Mouse (Mus musculus) retina, postnatal 7 days (tissue): ENCODE results near the gene Ylpm1.

Source experiments
- DNase-seq: peaks from one replicate; pipeline ENCODE4 v3.0.0-alpha.2; 2012; ENCODE audit warnings: low read depth, low spot score

Ylpm1 gene

GRCm38 (mm10) chr12:85009776-85010175 lies 13.7 kb downstream of the Ylpm1 start:
- DNase-seq: no peak

- DNase-seq: no peak
Measured at GRCm38 (mm10) chr12:85010541-85010940, 14.4 kb downstream of the Ylpm1 start.

- DNase-seq: no peak
Measured at GRCm38 (mm10) chr12:85012185-85012584, 16.1 kb downstream of the Ylpm1 start.

- DNase-seq: no peak
Measured at GRCm38 (mm10) chr12:85022071-85022470, 25.9 kb downstream of the Ylpm1 start.

GRCm38 (mm10) chr12:85032710-85033109 lies 36.6 kb downstream of the Ylpm1 start:
- DNase-seq: no peak

GRCm38 (mm10) chr12:85051218-85051617 lies 55.1 kb downstream of the Ylpm1 start:
- no peak for DNase-seq

GRCm38 (mm10) chr12:85071043-85071442 lies 74.9 kb downstream of the Ylpm1 start:
- DNase-seq: no peak

GRCm38 (mm10) chr12:85077100-85077499 lies 81.0 kb downstream of the Ylpm1 start:
- DNase-seq: no peak

GRCm38 (mm10) chr12:85084257-85084656 lies 88.1 kb downstream of the Ylpm1 start:
- DNase-seq: no peak

- no peak for DNase-seq
Measured at GRCm38 (mm10) chr12:85084941-85085340, 88.8 kb downstream of the Ylpm1 start.

- DNase-seq: no peak
Measured at GRCm38 (mm10) chr12:85087845-85088244, 91.7 kb downstream of the Ylpm1 start.

GRCm38 (mm10) chr12:85091190-85091589 lies 95.1 kb downstream of the Ylpm1 start:
- DNase-seq: no peak

GRCm38 (mm10) chr12:85092214-85092613 lies 96.1 kb downstream of the Ylpm1 start:
- DNase-seq: peak; percentile 60

- no peak for DNase-seq
Measured at GRCm38 (mm10) chr12:85094010-85094409, 97.9 kb downstream of the Ylpm1 start.

GRCm38 (mm10) chr12:85094706-85095105 lies 98.6 kb downstream of the Ylpm1 start:
- no peak for DNase-seq

- DNase-seq: no peak
Measured at GRCm38 (mm10) chr12:85095146-85095545, 99.0 kb downstream of the Ylpm1 start.

GRCm38 (mm10) chr12:85095859-85096258 lies 99.7 kb downstream of the Ylpm1 start:
- no peak for DNase-seq

GRCm38 (mm10) chr12:85101001-85101400 lies 104.9 kb downstream of the Ylpm1 start:
- DNase-seq: no peak

- no peak for DNase-seq
Measured at GRCm38 (mm10) chr12:85101521-85102106, 105.5 kb downstream of the Ylpm1 start.

- DNase-seq: no peak
Measured at GRCm38 (mm10) chr12:85103096-85103495, 107.0 kb downstream of the Ylpm1 start.

GRCm38 (mm10) chr12:85104789-85105188 lies 108.7 kb downstream of the Ylpm1 start:
- DNase-seq: no peak

- DNase-seq: no peak
Measured at GRCm38 (mm10) chr12:85106292-85106691, 110.2 kb downstream of the Ylpm1 start.

GRCm38 (mm10) chr12:85108643-85109042 lies 112.5 kb downstream of the Ylpm1 start:
- no peak for DNase-seq

GRCm38 (mm10) chr12:85109426-85109825 lies 113.3 kb downstream of the Ylpm1 start:
- DNase-seq: no peak
